Mouse (Mus musculus) heart, embryonic 10.5 days (tissue): Measurements from ENCODE around the gene Mtmr11. TPM values are rescaled to one million over a fixed set of nuclear protein-coding genes. Genes with fewer than 3 reads are reported as not detected.
A peak's percentile ranks its signal among the peaks of the same experiment; 100 is the strongest.
"Not testable (repeated sequence)": the region's sequence is repeated elsewhere in the genome, so short reads cannot be mapped to it uniquely, and the experiment has no call there.

Experiments used
- DNase-seq: peaks from one replicate; pipeline ENCODE4 v3.0.0-alpha.2; 2017; ENCODE audit warnings: low spot score
- H3K27ac ChIP-seq: fragments of 300-500 bp; sonication (generic); 2 replicates; pipeline ENCODE4 v1.5.1; 2016; ENCODE audit warnings: mild to moderate bottlenecking
- H3K27me3 ChIP-seq: fragments of 300-500 bp; sonication (generic); 2 replicates; pipeline ENCODE4 v1.6.1; 2016; ENCODE audit warnings: mild to moderate bottlenecking; ENCODE audit not compliant: poor library complexity, insufficient read depth, severe bottlenecking
- H3K36me3 ChIP-seq: fragments of 300-500 bp; sonication (generic); 2 replicates; pipeline ENCODE4 v1.6.1; 2016; ENCODE audit warnings: mild to moderate bottlenecking, moderate library complexity
- H3K4me1 ChIP-seq: fragments of 300-500 bp; sonication (generic); 2 replicates; pipeline ENCODE4 v1.6.1; 2016; ENCODE audit warnings: mild to moderate bottlenecking
- H3K4me3 ChIP-seq: fragments of 300-500 bp; sonication (generic); 2 replicates; pipeline ENCODE4 v1.5.1; 2016; ENCODE audit warnings: mild to moderate bottlenecking, moderate library complexity
- H3K9me3 ChIP-seq: fragments of 300-500 bp; sonication (generic); 2 replicates; pipeline ENCODE4 v1.6.1; 2016; ENCODE audit warnings: mild to moderate bottlenecking, moderate library complexity
- WGBS: fragments of 180-500 bp; shearing (Covaris S2); methylation state at CpG from one replicate; pipeline ENCODE4 v1.1.7; 2016; 5-methylcytosine and 5-hydroxymethylcytosine counted together
- microRNA-seq: library from miRNA; unstranded; fragments of <30 nt; microRNA quantifications from one replicate; pipeline ENCODE4, GENCODE M21; 2017
- polyA plus RNA-seq: library from polyadenylated mRNA; unstranded; fragments of >200 nt; fragmentation: Nextera tagmentation; extraction: Ambion mirVana; gene quantifications from 2 replicates; pipeline ENCODE4 v1.2.1, GENCODE M21; 2016

Gene Mtmr11
- polyA plus RNA-seq, 1 experiment from 2014 or later, result 10.5 TPM

GRCm38 (mm10) chr3:96198181-96198580 is 36.4 kb downstream of the Mtmr11 start:
- H3K27ac ChIP-seq, result peak overlapping the region; percentile 97
- WGBS, result 3% methylated on average over 6 of the region's 6 CpGs

GRCm38 (mm10) chr3:96198601-96199251 is 36.9 kb downstream of the Mtmr11 start:
- not testable (repeated sequence) for H3K9me3 ChIP-seq, H3K27me3 ChIP-seq

More at GRCm38 (mm10) chr3:96198181-96198580, 36.4 kb downstream of the Mtmr11 start:
- Histone ChIP-seq H3K4me1 (peaks cover 21% of the 10 kb centered on the region), H3K27me3 (no peaks in the 10 kb centered on the region), H3K4me3 (peak overlapping the region; percentile 79), H3K36me3 (peaks cover 27% of the 10 kb centered on the region), H3K9me3 (no peaks in the 10 kb centered on the region)
- DNase-seq, result no peak

GRCm38 (mm10) chr3:96199731-96200130 is 37.9 kb downstream of the Mtmr11 start:
- no peak overlapping the region for H3K4me3 ChIP-seq
- no peak for DNase-seq
- H3K36me3 ChIP-seq, result peaks cover 11% of the 10 kb centered on the region
- H3K9me3 ChIP-seq, result no peaks in the 10 kb centered on the region
- H3K4me1 ChIP-seq, result peaks cover 21% of the 10 kb centered on the region
- no peaks in the 10 kb centered on the region for H3K27me3 ChIP-seq
- no peak overlapping the region for H3K27ac ChIP-seq
- 39% methylated on average over 2 of the region's 2 CpGs for WGBS

More at GRCm38 (mm10) chr3:96198601-96199251, 36.9 kb downstream of the Mtmr11 start:
- H3K4me1 ChIP-seq, result peaks cover 21% of the 10 kb centered on the region
- peak overlapping the region; percentile 29; the same call in 1 of the 2 replicates for H3K4me3 ChIP-seq
- peaks cover 21% of the 10 kb centered on the region for H3K36me3 ChIP-seq
- 24% methylated on average over 8 of the region's 8 CpGs for WGBS
- not testable (repeated sequence) for DNase-seq
- H3K27ac ChIP-seq, result peak overlapping the region; percentile 52; the same call in 1 of the 2 replicates

- H3K27me3 ChIP-seq, result peaks cover 6% of the 10 kb centered on the region; the same call in 1 of the 2 replicates
- H3K9me3 ChIP-seq, result no peaks in the 10 kb centered on the region
- H3K4me3 ChIP-seq, result no peak overlapping the region
- no peak overlapping the region for H3K27ac ChIP-seq
- peaks cover 6% of the 10 kb centered on the region for H3K4me1 ChIP-seq
- H3K36me3 ChIP-seq, result no peaks in the 10 kb centered on the region
- DNase-seq, result no peak
- 84% methylated on average over 3 of the region's 3 CpGs for whole genome bisulfite sequencing
Measured at GRCm38 (mm10) chr3:96207819-96208218, 46.0 kb downstream of the Mtmr11 start.

- no peak overlapping the region for H3K27ac ChIP-seq
- H3K4me3 ChIP-seq, result no peak overlapping the region
- no peaks in the 10 kb centered on the region for H3K36me3 ChIP-seq
- H3K27me3 ChIP-seq, result peaks cover 6% of the 10 kb centered on the region; the same call in 1 of the 2 replicates
- no peaks in the 10 kb centered on the region for H3K9me3 ChIP-seq
- peaks cover 6% of the 10 kb centered on the region for H3K4me1 ChIP-seq
- DNase-seq, result no peak
- 19% methylated on average over 15 of the region's 15 CpGs for WGBS
Measured at GRCm38 (mm10) chr3:96209242-96209641, 47.4 kb downstream of the Mtmr11 start.

- H3K36me3 ChIP-seq, result no peaks in the 10 kb centered on the region
- H3K9me3 ChIP-seq, result no peaks in the 10 kb centered on the region
- DNase-seq, result no peak
- peak overlapping the region; percentile 94 for H3K27ac ChIP-seq
- no peaks in the 10 kb centered on the region for H3K27me3 ChIP-seq
- peak overlapping the region; percentile 71 for H3K4me3 ChIP-seq
- H3K4me1 ChIP-seq, result peaks cover 23% of the 10 kb centered on the region
- under 1% methylated on average over 12 of the region's 12 CpGs for WGBS
Measured at GRCm38 (mm10) chr3:96219191-96219641, 57.4 kb downstream of the Mtmr11 start.

GRCm38 (mm10) chr3:96219661-96220130 is 57.9 kb downstream of the Mtmr11 start, which contains the start of the genes Bola1 and Hist2h2ab:
Gene Bola1 (minus strand): TSS chr3:96219709.
Gene Hist2h2ab (plus strand): TSS chr3:96219865.
- Histone ChIP-seq H3K9me3 (no peaks in the 10 kb centered on the region), H3K4me1 (peaks cover 25% of the 10 kb centered on the region), H3K36me3 (no peaks in the 10 kb centered on the region), H3K4me3 (peak within 1 kb of the TSS; percentile 71), H3K27me3 (no peaks in the 10 kb centered on the region), H3K27ac (peak within 1 kb of the TSS; percentile 94)
- WGBS, result 0% methylated on average over 37 of the region's 37 CpGs
- peak; percentile 87 for DNase-seq

- peaks cover 30% of the 10 kb centered on the region for H3K4me1 ChIP-seq
- not testable (repeated sequence) for H3K9me3 ChIP-seq, DNase-seq, H3K36me3 ChIP-seq, H3K27me3 ChIP-seq
- peak overlapping the region; percentile 71 for H3K4me3 ChIP-seq
- WGBS, result under 1% methylated on average over 38 of the region's 47 CpGs
- peak overlapping the region; percentile 94 for H3K27ac ChIP-seq
Measured at GRCm38 (mm10) chr3:96220131-96220764, 58.4 kb downstream of the Mtmr11 start.

GRCm38 (mm10) chr3:96220765-96221639 is 59.2 kb downstream of the Mtmr11 start, which contains the start of the genes Hist2h2ac and Hist2h2be:
Gene Hist2h2ac (minus strand): TSS chr3:96220880.
Gene Hist2h2be (plus strand): TSS chr3:96221119.
- peak within 1 kb of the TSS; percentile 94 for H3K27ac ChIP-seq
- peak within 1 kb of the TSS; percentile 71 for H3K4me3 ChIP-seq
- WGBS, result under 1% methylated on average over 43 of the region's 43 CpGs
- peak; percentile 95 for DNase-seq
- no peaks in the 10 kb centered on the region for H3K27me3 ChIP-seq
- peaks cover 34% of the 10 kb centered on the region for H3K4me1 ChIP-seq
- H3K36me3 ChIP-seq, result no peaks in the 10 kb centered on the region
- H3K9me3 ChIP-seq, result no peaks in the 10 kb centered on the region

Small RNA genes lying within 50 kb of the gene (microRNA-seq; reads per million reads assigned to microRNA genes)
- gene Gm44492, result not detected

Other genes with a start within 250 kb of the Mtmr11 start
- 209 and 212 TPM in 2 replicates for gene Anp32e, start 232.8 kb upstream of the Mtmr11 start, polyA plus RNA-seq
- gene Plekho1, start 166.0 kb upstream of the Mtmr11 start, polyA plus RNA-seq, result 75.1 and 88.2 TPM in 2 replicates
- 26.1 and 30.6 TPM in 2 replicates for gene Vps45, start 103.5 kb upstream of the Mtmr11 start, polyA plus RNA-seq
- 15.2 and 16.1 TPM in 2 replicates for gene Otud7b, start 57.5 kb upstream of the Mtmr11 start, polyA plus RNA-seq
- gene Sf3b4, start 10.3 kb downstream of the Mtmr11 start, polyA plus RNA-seq, result 143 and 190 TPM in 2 replicates
- 17.8 and 22.6 TPM in 2 replicates for gene Sv2a, start 19.1 kb downstream of the Mtmr11 start, polyA plus RNA-seq
- 58.9 and 62.8 TPM in 2 replicates for gene Bola1, start 57.7 kb downstream of the Mtmr11 start, polyA plus RNA-seq
- 0.73 TPM in 1 of 2 replicates, not detected in the other for gene Hist2h2ab, start 57.9 kb downstream of the Mtmr11 start, polyA plus RNA-seq
- gene Hist2h2ac, start 58.9 kb downstream of the Mtmr11 start, polyA plus RNA-seq, result 3.4 and 8.2 TPM in 2 replicates
- 2.8 and 3.5 TPM in 2 replicates for gene Hist2h2be, start 59.1 kb downstream of the Mtmr11 start, polyA plus RNA-seq
- 3.4 and 5.1 TPM in 2 replicates for gene Hist2h3c2, start 77.1 kb downstream of the Mtmr11 start, polyA plus RNA-seq
- gene Hist2h2aa2, start 78.3 kb downstream of the Mtmr11 start, polyA plus RNA-seq, result 13.0 and 21.3 TPM in 2 replicates
- 8.3 and 9.5 TPM in 2 replicates for gene Hist2h2aa1, start 83.5 kb downstream of the Mtmr11 start, polyA plus RNA-seq
- 0.41 and 0.60 TPM in 2 replicates for gene Hist2h3c1, start 84.7 kb downstream of the Mtmr11 start, polyA plus RNA-seq
- 2.1 and 2.8 TPM in 2 replicates for gene Hist2h4, start 101.3 kb downstream of the Mtmr11 start, polyA plus RNA-seq
- 17.8 and 25.8 TPM in 2 replicates for gene Hist2h3b, start 106.7 kb downstream of the Mtmr11 start, polyA plus RNA-seq
- 3.8 and 7.7 TPM in 2 replicates for gene Hist2h2bb, start 107.7 kb downstream of the Mtmr11 start, polyA plus RNA-seq
- gene Fcgr1, start 132.0 kb downstream of the Mtmr11 start, polyA plus RNA-seq, result 0.18 and 0.35 TPM in 2 replicates